Mouse (Mus musculus) intestine, embryonic 14.5 days (tissue): Measurements from ENCODE around the gene Atrn. TPM values are rescaled to one million over a fixed set of nuclear protein-coding genes. Genes with fewer than 3 reads are reported as not detected.
"Not testable (repeated sequence)": the region's sequence is repeated elsewhere in the genome, so short reads cannot be mapped to it uniquely, and the experiment has no call there.

Experiments
- ATAC-seq: fragments of 200-750 bp; cut with Nextera tagmentation; replicated peaks from 2 replicates; pipeline ENCODE4 v1.8.0; 2017; ENCODE audit warnings: low read depth, moderate number of reproducible peaks, moderate TSS enrichment, moderate library complexity; ENCODE audit not compliant: low FRiP score, low TSS enrichment
- DNase-seq: peaks from one replicate; pipeline ENCODE4 v3.0.0-alpha.2; 2018; ENCODE audit warnings: low spot score
- H3K27ac ChIP-seq: fragments of 300-500 bp; sonication (generic); 2 replicates; pipeline ENCODE4 v1.5.1; 2014; ENCODE audit warnings: low read depth, mild to moderate bottlenecking, control low read depth
- H3K27me3 ChIP-seq: fragments of 300-500 bp; sonication (generic); replicated peaks from 2 replicates; pipeline ENCODE4 v1.6.1; 2014; ENCODE audit warnings: low read length, control low read depth; ENCODE audit not compliant: control insufficient read depth, insufficient read depth
- H3K36me3 ChIP-seq: fragments of 300-500 bp; sonication (generic); 2 replicates; pipeline ENCODE4 v1.6.1; 2014; ENCODE audit warnings: low read length, control low read depth; ENCODE audit not compliant: control insufficient read depth, insufficient read depth
- H3K4me1 ChIP-seq: fragments of 300-500 bp; sonication (generic); replicated peaks from 2 replicates; pipeline ENCODE4 v1.6.1; 2014; ENCODE audit warnings: low read length, control low read depth, mixed read lengths; ENCODE audit not compliant: control insufficient read depth, insufficient read depth
- H3K4me2 ChIP-seq: fragments of 300-500 bp; sonication (generic); 2 replicates; pipeline ENCODE4 v1.6.1; 2014; ENCODE audit warnings: low read length
- H3K4me3 ChIP-seq: fragments of 300-500 bp; sonication (generic); 2 replicates; pipeline ENCODE4 v1.5.1; 2014; ENCODE audit warnings: low read depth, low read length, control low read depth, mixed read lengths
- H3K9ac ChIP-seq: fragments of 300-500 bp; sonication (generic); 2 replicates; pipeline ENCODE4 v1.6.1; 2014; ENCODE audit warnings: mild to moderate bottlenecking, low read length
- H3K9me3 ChIP-seq: fragments of 300-500 bp; sonication (generic); 2 replicates; pipeline ENCODE4 v1.6.1; 2016; ENCODE audit warnings: low read length, control low read depth; ENCODE audit not compliant: control insufficient read depth
- WGBS: fragments of 180-500 bp; shearing (Covaris S2); extraction: QIAGEN DNeasy Blood & Tissue Kit; methylation state at CpG from one replicate; pipeline ENCODE4 v1.1.7; 2014; 5-methylcytosine and 5-hydroxymethylcytosine counted together
- polyA plus RNA-seq: library from polyadenylated mRNA; unstranded; fragments of >200 nt; fragmentation: Nextera tagmentation; extraction: Ambion mirVana; gene quantifications from 2 replicates; pipeline ENCODE4 v1.2.1, GENCODE M21; 2014

The Atrn gene
- polyA plus RNA-seq, 1 experiment from 2014 or later, result 8.4 TPM

DNA sequence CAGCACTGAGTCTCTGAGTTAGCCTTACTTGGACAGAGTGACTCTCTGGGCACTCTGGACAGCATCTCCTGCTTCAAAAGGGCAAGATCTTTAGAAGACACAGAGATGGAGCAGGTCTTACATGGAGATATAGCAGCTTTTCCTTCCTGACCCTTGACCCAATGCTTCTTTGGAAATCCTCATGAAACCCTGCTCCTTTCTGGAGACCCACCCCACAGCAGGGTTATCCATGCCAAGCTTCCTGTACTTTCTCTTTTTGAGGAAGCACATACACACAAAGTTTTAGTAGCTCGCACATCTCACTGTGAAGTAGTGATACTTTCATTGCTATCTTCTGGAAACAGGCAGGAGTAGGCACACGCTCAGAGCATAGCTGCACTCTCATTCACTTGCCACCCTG is 118.9 kb downstream of the Atrn start:
- peaks cover 25% of the 10 kb centered on the region; the same call in 1 of the 2 replicates for H3K36me3 ChIP-seq
- peaks cover 12% of the 10 kb centered on the region for H3K4me1 ChIP-seq
- H3K4me2 ChIP-seq, result no peak overlapping the region
- H3K9ac ChIP-seq, result no peak overlapping the region
- 94% methylated on average over 2 of the region's 2 CpGs for WGBS
- no peak for DNase-seq
- no peak overlapping the region for H3K4me3 ChIP-seq
- no peak for ATAC-seq
- H3K9me3 ChIP-seq, result no peaks in the 10 kb centered on the region
- H3K27ac ChIP-seq, result no peak overlapping the region
- no peaks in the 10 kb centered on the region for H3K27me3 ChIP-seq

DNA sequence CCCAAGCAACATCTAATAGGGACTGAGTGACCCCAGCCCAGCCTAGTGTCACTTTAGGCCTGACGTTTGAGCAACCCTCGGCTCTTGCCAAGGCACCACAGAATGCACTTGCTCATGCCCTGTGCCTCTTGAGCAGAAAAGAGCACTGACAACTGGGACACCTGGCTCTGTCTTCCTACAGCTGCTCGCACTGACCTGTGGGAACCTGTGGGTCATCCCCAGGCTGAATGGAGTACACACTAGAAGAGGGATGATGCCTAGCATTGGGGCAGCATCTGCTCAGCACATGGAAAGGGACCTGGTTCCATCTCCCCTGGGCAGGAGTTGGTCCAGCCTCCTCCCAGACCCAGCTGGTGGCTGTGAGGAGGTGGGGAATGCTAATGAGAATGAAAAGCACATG is 120.6 kb downstream of the Atrn start:
- no peak for ATAC-seq
- Histone ChIP-seq H3K27me3 (no peaks in the 10 kb centered on the region), H3K9me3 (no peaks in the 10 kb centered on the region), H3K4me3 (no peak overlapping the region), H3K4me1 (peaks cover 12% of the 10 kb centered on the region), H3K36me3 (peaks cover 22% of the 10 kb centered on the region; the same call in 1 of the 2 replicates), H3K27ac (no peak overlapping the region), H3K4me2 (no peak overlapping the region), H3K9ac (no peak overlapping the region)
- DNase-seq, result no peak
- 87% methylated on average over 3 of the region's 3 CpGs for WGBS

DNA sequence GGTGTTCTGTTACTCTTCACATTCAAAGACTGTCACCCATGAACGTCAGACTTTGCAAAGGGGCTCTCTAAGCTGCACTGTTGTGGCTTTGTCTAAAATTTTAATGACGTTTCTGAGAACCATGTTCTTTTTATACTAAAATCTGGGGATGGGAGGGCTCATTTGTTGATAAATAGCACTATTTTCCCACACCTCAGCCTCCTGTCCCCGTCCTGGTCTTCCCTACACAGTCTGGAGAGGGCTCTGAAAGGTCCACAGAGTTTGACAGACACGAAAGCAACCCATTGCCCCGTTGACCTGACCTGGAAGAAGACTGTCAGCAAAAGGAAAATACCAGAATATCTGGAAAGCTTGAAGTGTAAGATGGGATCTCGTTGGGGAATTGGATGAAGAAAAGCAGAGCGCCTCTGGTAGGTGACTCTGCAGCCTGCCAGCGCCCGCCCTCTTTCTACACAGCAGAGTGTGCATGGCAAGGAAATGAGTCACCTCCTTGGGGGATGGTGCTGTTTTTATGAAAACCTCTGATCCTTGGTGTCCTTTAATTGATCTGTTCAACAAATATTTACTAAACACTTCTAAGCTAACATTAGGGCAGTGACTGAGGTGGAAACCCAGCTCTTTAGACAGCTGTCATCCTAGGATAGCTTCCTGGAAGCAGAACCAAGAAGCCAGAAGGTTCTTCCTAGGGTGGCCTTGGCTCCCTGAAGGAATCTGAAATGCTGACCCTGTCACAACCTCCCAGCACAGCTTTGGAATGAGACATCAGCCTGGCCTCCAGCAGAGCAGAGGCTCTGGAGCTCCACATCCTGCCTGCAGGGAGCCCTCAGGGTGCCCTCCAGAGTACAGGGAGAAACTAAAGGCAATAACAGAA is 123.0 kb downstream of the Atrn start:
- H3K4me3 ChIP-seq, result no peak overlapping the region
- H3K9me3 ChIP-seq, result no peaks in the 10 kb centered on the region
- peaks cover 12% of the 10 kb centered on the region for H3K4me1 ChIP-seq
- H3K9ac ChIP-seq, result no peak overlapping the region
- peaks cover 22% of the 10 kb centered on the region; the same call in 1 of the 2 replicates for H3K36me3 ChIP-seq
- DNase-seq (no peak), ATAC-seq (0 out of 2 replicates have a peak, but pooled peaks have one; percentile 43)
- peak overlapping the region; percentile 30; the same call in 1 of the 2 replicates for H3K27ac ChIP-seq
- 31% methylated on average over 9 of the region's 9 CpGs for WGBS
- no peak overlapping the region for H3K4me2 ChIP-seq
- H3K27me3 ChIP-seq, result no peaks in the 10 kb centered on the region

DNA sequence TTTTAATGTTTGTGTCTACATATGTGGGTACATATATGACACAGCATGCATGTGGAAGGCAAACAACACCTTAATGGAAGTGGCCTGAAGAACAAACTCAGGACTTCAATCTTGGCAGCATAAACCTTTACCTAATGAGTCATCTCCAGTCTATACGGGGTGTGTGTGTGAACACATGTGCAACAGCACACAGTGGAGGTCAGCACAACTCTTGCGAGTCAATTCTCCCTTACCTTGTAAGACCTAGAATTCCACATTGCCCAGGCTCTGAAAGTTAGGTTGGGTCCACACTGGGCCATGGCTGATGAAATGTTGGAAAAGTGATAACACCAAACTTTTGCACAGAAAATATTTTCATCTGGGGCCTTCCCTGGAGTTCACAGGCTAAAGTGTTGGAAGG is 124.3 kb downstream of the Atrn start:
- Histone ChIP-seq H3K4me2 (no peak overlapping the region), H3K27ac (no peak overlapping the region), H3K27me3 (no peaks in the 10 kb centered on the region), H3K36me3 (peaks cover 15% of the 10 kb centered on the region; the same call in 1 of the 2 replicates), H3K4me3 (no peak overlapping the region), H3K4me1 (peaks cover 12% of the 10 kb centered on the region), H3K9ac (no peak overlapping the region), H3K9me3 (no peaks in the 10 kb centered on the region)
- ATAC-seq (no peak), DNase-seq (no peak)
- WGBS, result 87% methylated on average over 2 of the region's 2 CpGs

DNA sequence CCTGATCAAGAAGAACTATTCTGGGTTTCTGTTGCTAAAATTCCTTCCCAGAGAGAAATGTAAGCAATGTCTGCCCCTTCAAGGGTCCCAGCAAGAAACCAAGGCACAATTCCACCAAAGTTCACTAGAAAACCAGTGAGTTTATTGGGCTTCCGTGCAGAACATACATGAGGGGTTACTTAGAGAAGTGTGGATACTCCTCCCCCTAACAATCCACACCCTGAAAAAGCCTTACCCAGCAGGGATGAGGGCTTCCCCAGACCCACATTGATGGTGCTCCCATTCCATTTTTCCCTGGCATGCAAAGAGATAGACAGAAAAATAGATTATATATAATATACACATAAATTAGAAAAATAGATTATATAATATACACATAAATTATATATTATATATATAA is 124.7 kb downstream of the Atrn start:
- H3K4me1 ChIP-seq, result peaks cover 12% of the 10 kb centered on the region
- H3K27me3 ChIP-seq, result no peaks in the 10 kb centered on the region
- H3K36me3 ChIP-seq, result peaks cover 11% of the 10 kb centered on the region; the same call in 1 of the 2 replicates
- DNase-seq (no peak), ATAC-seq (no peak)
- H3K27ac ChIP-seq, result no peak overlapping the region
- H3K4me3 ChIP-seq, result no peak overlapping the region
- 82% methylated on average over 1 of the region's 1 CpGs for WGBS
- H3K9ac ChIP-seq, result no peak overlapping the region
- H3K9me3 ChIP-seq, result no peaks in the 10 kb centered on the region
- no peak overlapping the region for H3K4me2 ChIP-seq

DNA sequence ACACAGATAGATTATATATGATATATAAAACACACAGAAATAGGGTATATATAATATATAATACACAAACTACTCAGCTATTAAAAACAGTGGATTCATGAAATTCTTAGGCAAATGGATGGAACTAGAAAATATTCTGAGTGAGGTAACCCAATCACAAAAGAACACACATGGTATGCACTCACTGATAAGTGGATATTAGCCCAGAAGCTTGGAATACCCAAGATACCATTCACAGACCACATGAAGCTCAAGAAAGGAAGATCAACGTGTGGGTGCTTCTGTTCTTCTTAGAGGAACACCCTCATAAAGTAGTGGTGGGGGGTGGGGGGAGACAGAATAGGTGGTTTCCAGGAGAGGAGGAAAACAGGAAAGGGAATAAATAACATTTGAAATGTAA is 125.1 kb downstream of the Atrn start:
- not testable (repeated sequence) for H3K36me3 ChIP-seq, H3K4me2 ChIP-seq, H3K4me3 ChIP-seq, H3K27ac ChIP-seq, H3K9me3 ChIP-seq, ATAC-seq, DNase-seq, H3K27me3 ChIP-seq, H3K9ac ChIP-seq
- 56% methylated on average over 1 of the region's 1 CpGs for WGBS
- H3K4me1 ChIP-seq, result peaks cover 12% of the 10 kb centered on the region

DNA sequence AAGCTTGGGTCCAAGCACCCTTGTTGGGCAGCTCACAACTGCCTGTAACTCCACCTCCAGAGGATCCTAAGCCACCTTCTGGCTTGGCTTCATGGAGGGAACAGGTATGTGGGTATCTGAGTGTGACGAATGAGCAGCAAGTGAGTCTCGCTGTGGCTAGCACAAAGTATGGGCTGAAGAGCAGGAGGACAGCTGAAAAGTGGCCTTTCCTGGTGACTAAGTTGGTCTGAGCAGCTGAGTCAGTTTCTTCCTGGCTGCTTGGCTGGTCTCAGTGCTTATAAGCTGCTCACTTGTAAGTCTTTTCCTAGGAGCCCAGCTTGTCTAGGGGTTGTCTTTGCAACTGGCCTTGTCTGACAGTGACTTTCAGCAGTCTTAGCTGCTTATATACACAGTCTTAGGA is 130.0 kb downstream of the Atrn start:
- H3K4me1 ChIP-seq, result 0 out of 2 replicates have a peak, but pooled peaks cover 4% of the 10 kb centered on the region
- no peak overlapping the region for H3K4me3 ChIP-seq
- H3K27me3 ChIP-seq, result peaks cover 26% of the 10 kb centered on the region
- ATAC-seq, result no peak
- H3K4me2 ChIP-seq, result no peak overlapping the region
- no peak overlapping the region for H3K9ac ChIP-seq
- no peak overlapping the region for H3K27ac ChIP-seq
- WGBS, result 84% methylated on average over 2 of the region's 2 CpGs
- no peaks in the 10 kb centered on the region for H3K36me3 ChIP-seq
- H3K9me3 ChIP-seq, result no peaks in the 10 kb centered on the region
- DNase-seq, result no peak

DNA sequence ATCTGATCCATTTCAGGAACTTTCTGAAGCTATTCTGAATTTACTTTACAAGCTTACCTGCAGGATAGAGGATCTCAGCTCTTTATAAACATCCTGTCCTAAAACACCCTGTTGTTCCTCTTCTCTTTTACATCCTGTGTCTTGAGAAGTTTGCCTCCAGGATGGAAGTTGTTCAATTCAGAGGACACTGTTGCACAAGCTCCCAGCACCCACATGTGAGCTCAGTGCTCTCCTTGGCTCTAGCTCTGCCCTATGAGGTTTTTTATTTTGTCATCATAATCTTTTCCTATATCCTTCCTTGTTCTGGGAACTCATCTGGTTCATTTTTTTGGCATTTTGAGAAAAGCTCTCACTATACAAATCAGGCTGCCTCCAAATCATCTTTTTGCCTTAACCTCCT is 130.5 kb downstream of the Atrn start:
- peaks cover 30% of the 10 kb centered on the region for H3K27me3 ChIP-seq
- ATAC-seq (no peak), DNase-seq (no peak)
- no peak overlapping the region for H3K4me3 ChIP-seq
- H3K4me1 ChIP-seq, result peaks cover 4% of the 10 kb centered on the region; the same call in 1 of the 2 replicates
- no peak overlapping the region for H3K9ac ChIP-seq
- no peak overlapping the region for H3K27ac ChIP-seq
- H3K36me3 ChIP-seq, result no peaks in the 10 kb centered on the region
- H3K9me3 ChIP-seq, result no peaks in the 10 kb centered on the region
- no peak overlapping the region for H3K4me2 ChIP-seq
